Mouse (Mus musculus) forebrain, embryonic 16.5 days (tissue): ENCODE measurements around the gene Stard5. TPM values are rescaled to one million over a fixed set of nuclear protein-coding genes. Genes with fewer than 3 reads are reported as not detected.

Experiments
- ATAC-seq: fragments of 200-750 bp; cut with Nextera tagmentation; 2 replicates; pipeline ENCODE4 v1.8.0; 2017; ENCODE audit warnings: mild to moderate bottlenecking, moderate library complexity
- H3K27ac ChIP-seq: fragments of 300-500 bp; sonication (generic); 2 replicates; pipeline ENCODE4 v1.5.1; 2014; ENCODE audit warnings: low read length, control low read depth
- H3K27me3 ChIP-seq: fragments of 300-500 bp; sonication (generic); replicated peaks from 2 replicates; pipeline ENCODE4 v1.6.1; 2014; ENCODE audit warnings: low read length; ENCODE audit not compliant: control insufficient read depth, insufficient read depth
- H3K36me3 ChIP-seq: fragments of 300-500 bp; sonication (generic); 2 replicates; pipeline ENCODE4 v1.6.1; 2014; ENCODE audit not compliant: control insufficient read depth, insufficient read depth
- H3K4me1 ChIP-seq: fragments of 300-500 bp; sonication (generic); replicated peaks from 2 replicates; pipeline ENCODE4 v1.6.1; 2014; ENCODE audit warnings: low read length; ENCODE audit not compliant: control insufficient read depth, insufficient read depth
- H3K4me2 ChIP-seq: fragments of 300-500 bp; sonication (generic); 2 replicates; pipeline ENCODE4 v1.6.1; 2014; ENCODE audit warnings: mild to moderate bottlenecking, low read length, control low read depth
- H3K4me3 ChIP-seq: fragments of 300-500 bp; sonication (generic); replicated peaks from 2 replicates; pipeline ENCODE4 v1.5.1; 2014; ENCODE audit warnings: mild to moderate bottlenecking, low read length, control low read depth
- H3K9ac ChIP-seq: fragments of 300-500 bp; sonication (generic); replicated peaks from 2 replicates; pipeline ENCODE4 v1.6.1; 2014; ENCODE audit warnings: low read depth, low read length, control low read depth
- H3K9me3 ChIP-seq: fragments of 300-500 bp; sonication (generic); 2 replicates; pipeline ENCODE4 v1.6.1; 2016; ENCODE audit warnings: low read length; ENCODE audit not compliant: control insufficient read depth
- WGBS: fragments of 180-500 bp; shearing (Covaris S2); extraction: QIAGEN DNeasy Blood & Tissue Kit; methylation state at CpG from one replicate; pipeline ENCODE4 v1.1.7; 2014; 5-methylcytosine and 5-hydroxymethylcytosine counted together
- polyA plus RNA-seq: library from polyadenylated mRNA; unstranded; fragments of >200 nt; fragmentation: Nextera tagmentation; extraction: Ambion mirVana; gene quantifications from 2 replicates; pipeline ENCODE4 v1.2.1, GENCODE M21; 2015

Stard5 gene
- 7.2 and 8.3 TPM in 2 replicates for polyA plus RNA-seq

DNA sequence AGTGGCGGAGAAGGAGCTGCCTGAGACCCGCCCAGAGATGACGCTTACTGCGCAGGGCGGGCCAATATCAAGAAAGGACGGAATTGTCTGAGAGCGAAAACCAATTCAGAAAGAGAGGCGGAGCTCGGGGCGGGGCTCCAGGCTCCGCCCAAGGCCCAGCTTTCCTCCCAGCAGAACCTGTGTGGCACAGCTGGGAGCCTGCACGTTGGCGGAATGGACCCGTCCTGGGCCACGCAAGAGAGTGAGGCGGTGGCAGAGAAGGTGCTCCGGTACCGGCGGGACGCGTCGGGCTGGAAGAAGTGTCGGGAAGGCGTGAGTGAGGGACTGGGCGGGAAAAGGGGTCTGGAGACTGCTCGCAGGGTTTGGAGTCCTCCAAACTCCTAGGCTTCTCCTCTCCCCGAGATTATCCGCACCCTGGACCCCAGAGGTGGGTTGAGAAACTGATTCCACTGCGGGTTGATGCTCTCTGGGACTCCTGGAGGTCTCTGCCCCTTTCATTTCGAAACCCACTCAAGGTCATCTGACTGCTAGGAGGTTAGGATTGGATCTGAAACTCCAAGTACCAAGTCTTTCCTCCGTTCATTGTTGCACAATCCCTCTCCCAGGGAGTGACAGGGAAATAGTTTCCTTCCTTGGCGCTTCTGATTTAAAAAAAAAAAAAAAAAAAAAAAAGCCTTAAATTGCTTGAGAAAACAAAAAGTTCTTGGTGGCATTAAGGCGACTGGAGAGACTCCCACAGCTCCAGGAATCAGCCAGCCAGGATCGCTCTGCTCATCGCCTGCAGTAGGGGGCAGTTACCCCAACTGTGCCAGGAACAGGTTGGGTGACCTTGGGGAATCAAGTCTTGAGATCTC, at the start of gene Stard5:
Stard5 (plus strand) TSS at position 132 of the 854 bp plus-strand sequence.
- Histone ChIP-seq H3K36me3 (no peaks in the 10 kb centered on the region), H3K4me1 (peaks cover 17% of the 10 kb centered on the region), H3K27me3 (no peaks in the 10 kb centered on the region), H3K4me3 (peak within 1 kb of the TSS; percentile 60), H3K9ac (peak within 1 kb of the TSS; percentile 64), H3K4me2 (peak within 1 kb of the TSS; percentile 54), H3K27ac (peak within 1 kb of the TSS; percentile 21; the same call in 1 of the 2 replicates), H3K9me3 (no peaks in the 10 kb centered on the region)
- peak; percentile 99 for ATAC-seq
- WGBS, result 1% methylated on average over 35 of the region's 35 CpGs

DNA sequence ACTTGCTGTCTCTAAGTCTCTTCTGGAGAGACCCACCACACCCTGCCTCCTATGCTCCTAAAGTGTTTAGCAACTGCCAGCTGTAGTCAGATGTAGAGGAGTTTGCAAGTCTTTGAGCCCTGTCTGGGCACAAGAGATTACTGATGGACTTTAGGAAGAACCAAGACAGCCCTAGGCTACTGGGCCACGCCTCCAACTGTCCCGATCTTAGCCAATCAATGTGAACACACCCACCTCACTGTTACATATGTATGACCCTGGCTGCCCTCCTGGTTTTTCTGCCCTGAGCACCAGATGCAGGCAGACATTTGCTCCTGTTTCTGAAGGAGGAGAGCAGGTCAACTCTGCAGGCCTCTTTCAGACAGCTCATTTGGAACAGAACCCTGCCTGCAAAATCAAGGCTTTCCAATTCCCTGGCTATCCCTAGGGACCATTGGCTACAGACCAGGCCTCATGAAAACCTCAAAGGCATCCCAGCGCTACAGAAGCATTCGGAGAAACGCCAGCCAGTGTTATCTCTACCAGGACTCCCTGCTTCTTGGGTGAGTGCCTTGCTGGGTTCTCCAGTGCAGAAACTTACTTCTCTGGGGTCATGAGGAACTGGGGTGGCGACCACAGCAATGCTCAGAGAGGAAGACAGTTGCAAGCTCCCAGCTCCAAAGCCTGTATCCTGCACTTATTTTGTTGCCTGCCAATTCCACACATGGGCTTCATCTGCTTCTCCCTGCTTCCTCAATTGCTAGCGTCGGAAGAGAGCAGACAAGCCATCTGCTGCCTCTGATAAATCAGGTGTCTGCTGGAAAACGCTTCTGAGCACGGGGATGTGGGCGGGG, 46.9 kb upstream of the Stard5 start, which contains the start of gene Tmc3:
Tmc3 (plus strand) TSS at position 289 of the 833 bp plus-strand sequence.
- H3K9ac ChIP-seq, result no peak within 1 kb of the TSS
- ATAC-seq, result peak; percentile 80
- H3K27ac ChIP-seq, result peak within 1 kb of the TSS; percentile 31
- H3K9me3 ChIP-seq, result no peaks in the 10 kb centered on the region
- no peak within 1 kb of the TSS for H3K4me3 ChIP-seq
- H3K4me2 ChIP-seq, result no peak within 1 kb of the TSS
- no peaks in the 10 kb centered on the region for H3K36me3 ChIP-seq
- WGBS, result 49% methylated on average over 11 of the region's 11 CpGs
- no peaks in the 10 kb centered on the region for H3K27me3 ChIP-seq
- peaks cover 8% of the 10 kb centered on the region for H3K4me1 ChIP-seq

DNA sequence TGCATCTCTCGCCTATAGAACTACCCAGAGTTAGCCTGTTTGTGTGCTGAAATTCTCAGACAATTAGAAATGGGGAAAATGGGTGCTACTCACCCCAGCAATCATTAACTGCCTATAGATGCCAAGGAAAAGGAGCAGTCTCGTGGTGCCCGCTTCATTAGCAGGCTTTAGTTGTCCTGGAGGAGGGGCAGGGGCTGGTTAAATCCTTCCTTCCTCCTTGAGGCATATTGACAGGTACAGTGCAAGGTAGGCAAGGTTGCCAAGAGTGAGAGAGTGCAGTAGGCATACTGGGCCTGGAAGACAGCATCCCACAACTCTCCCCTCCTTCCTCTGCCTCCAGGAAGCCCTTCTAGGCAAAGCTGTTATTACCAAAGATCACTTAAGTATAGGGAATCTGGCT, 37.7 kb upstream of the Stard5 start:
- H3K4me3 ChIP-seq, result no peak overlapping the region
- no peaks in the 10 kb centered on the region for H3K27me3 ChIP-seq
- ATAC-seq, result no peak
- no peak overlapping the region for H3K4me2 ChIP-seq
- H3K9ac ChIP-seq, result no peak overlapping the region
- no peaks in the 10 kb centered on the region for H3K9me3 ChIP-seq
- no peaks in the 10 kb centered on the region for H3K36me3 ChIP-seq
- 64% methylated on average over 3 of the region's 3 CpGs for WGBS
- no peak overlapping the region for H3K27ac ChIP-seq
- no peaks in the 10 kb centered on the region for H3K4me1 ChIP-seq

GRCm38 (mm10) chr7:83597063-83597462, 34.7 kb upstream of the Stard5 start:
- WGBS, result 97% methylated on average over 3 of the region's 3 CpGs
- H3K4me3 ChIP-seq, result no peak overlapping the region
- no peaks in the 10 kb centered on the region for H3K4me1 ChIP-seq
- H3K27ac ChIP-seq, result no peak overlapping the region
- H3K36me3 ChIP-seq, result no peaks in the 10 kb centered on the region
- no peak overlapping the region for H3K9ac ChIP-seq
- no peak overlapping the region for H3K4me2 ChIP-seq
- no peaks in the 10 kb centered on the region for H3K27me3 ChIP-seq
- no peaks in the 10 kb centered on the region for H3K9me3 ChIP-seq
- ATAC-seq, result no peak

DNA sequence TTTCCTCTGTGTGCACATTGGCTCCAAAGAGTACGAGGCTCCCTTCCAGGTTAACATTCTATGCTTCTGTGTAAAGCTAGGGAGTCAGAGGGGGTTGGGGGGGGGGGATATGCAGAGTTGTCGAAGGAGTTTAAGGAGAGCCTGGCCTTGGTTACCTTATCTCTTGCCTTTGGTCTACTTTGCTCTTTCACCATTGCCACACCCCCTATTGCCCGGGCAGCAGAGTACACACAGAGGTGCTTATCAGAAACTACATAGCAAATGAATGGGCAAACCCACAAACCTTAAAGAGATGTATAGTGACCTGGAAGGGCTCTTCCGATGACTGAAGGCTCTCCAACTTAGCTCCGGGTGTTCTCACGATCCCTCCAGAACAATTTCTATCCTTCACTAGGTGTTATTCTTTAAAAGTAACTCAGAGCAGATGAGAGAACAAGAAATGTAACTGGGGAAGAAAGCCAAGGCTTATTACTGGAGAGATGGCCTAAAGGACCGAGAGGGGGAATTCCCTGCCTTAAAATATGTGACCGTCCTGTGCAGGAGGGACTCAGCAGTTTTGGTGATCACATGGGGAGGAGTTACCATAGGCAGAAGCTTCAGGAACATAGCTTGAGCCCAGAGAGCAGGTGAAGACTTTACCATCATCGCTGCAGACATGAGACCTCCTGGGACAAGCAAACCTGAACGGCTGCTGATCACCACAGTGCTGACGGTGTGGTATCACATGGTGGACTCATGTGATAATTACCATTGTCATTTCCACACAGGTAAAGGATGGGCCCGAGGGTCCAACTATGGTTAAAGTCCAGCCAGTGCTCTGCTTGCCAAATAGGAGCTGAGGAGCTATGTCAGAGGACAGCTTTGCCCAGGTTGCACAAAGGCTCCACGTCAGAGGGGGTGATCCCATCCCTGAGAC, 32.5 kb upstream of the Stard5 start:
- no peak overlapping the region for H3K4me3 ChIP-seq
- H3K4me1 ChIP-seq, result no peaks in the 10 kb centered on the region
- no peak overlapping the region for H3K9ac ChIP-seq
- 91% methylated on average over 13 of the region's 13 CpGs for WGBS
- ATAC-seq, result no peak
- H3K27ac ChIP-seq, result no peak overlapping the region
- H3K4me2 ChIP-seq, result no peak overlapping the region
- no peaks in the 10 kb centered on the region for H3K27me3 ChIP-seq
- H3K36me3 ChIP-seq, result no peaks in the 10 kb centered on the region
- H3K9me3 ChIP-seq, result no peaks in the 10 kb centered on the region

DNA sequence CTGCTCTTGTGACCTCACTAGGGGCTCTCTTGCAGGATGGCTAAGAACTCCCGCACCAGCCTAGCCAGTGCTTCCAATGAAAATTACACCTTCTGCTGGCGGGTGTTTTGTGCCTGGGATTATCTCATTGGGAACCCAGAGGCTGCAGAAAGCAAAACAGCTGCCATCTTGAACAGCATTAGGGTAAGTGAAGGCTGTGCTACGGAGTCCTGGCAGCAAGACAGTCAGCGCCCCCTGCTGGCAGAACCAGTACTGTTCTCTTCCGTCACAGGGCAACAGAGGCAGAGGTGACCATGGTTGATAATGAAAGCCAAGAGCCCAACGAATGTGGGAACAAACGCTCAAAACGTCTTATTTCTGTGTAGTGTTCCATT, 31.9 kb upstream of the Stard5 start:
- WGBS, result 54% methylated on average over 8 of the region's 8 CpGs
- H3K9ac ChIP-seq, result no peak overlapping the region
- H3K9me3 ChIP-seq, result no peaks in the 10 kb centered on the region
- H3K27me3 ChIP-seq, result no peaks in the 10 kb centered on the region
- H3K36me3 ChIP-seq, result no peaks in the 10 kb centered on the region
- no peak overlapping the region for H3K27ac ChIP-seq
- no peak overlapping the region for H3K4me3 ChIP-seq
- H3K4me1 ChIP-seq, result no peaks in the 10 kb centered on the region
- no peak overlapping the region for H3K4me2 ChIP-seq
- ATAC-seq, result no peak

DNA sequence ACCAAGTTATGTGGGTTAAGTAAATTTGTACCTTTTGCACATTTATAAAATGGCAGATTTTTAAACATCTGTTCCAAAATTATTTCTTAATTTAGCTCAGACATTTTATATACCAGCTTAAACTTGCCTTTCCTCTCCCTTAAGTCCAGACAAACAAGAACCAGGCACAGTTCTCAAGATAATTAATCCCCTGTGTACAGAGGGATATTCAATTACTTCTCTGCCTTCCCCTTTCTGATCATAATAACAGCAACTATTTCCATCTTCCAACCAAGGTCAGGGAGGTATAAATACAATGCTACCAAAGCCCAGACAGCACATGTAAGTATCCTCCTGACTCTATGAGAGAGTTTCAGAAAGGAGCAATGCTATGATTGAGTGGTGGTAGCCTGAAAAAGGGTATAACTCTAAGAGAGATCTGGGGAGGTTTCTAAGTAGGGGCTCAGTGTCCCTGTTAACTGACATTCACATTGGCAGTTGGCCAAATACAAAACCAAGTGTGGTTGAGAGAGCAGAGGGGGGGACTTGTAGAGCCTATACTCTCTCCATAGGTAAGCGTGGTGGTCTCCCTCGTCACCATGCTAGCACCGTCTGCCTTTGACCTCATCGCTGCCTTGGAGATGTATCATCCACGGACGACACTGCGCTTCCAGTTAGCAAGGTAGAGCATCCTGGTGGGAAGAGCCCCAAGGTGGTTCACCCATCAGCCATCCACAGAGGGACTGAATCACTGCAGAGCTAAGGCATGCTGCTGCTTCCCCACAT, 27.4 kb upstream of the Stard5 start:
- H3K27ac ChIP-seq, result no peak overlapping the region
- no peak overlapping the region for H3K4me2 ChIP-seq
- 92% methylated on average over 7 of the region's 7 CpGs for WGBS
- no peak overlapping the region for H3K9ac ChIP-seq
- H3K27me3 ChIP-seq, result no peaks in the 10 kb centered on the region
- no peak for ATAC-seq
- no peaks in the 10 kb centered on the region for H3K36me3 ChIP-seq
- no peaks in the 10 kb centered on the region for H3K4me1 ChIP-seq
- H3K4me3 ChIP-seq, result no peak overlapping the region
- H3K9me3 ChIP-seq, result no peaks in the 10 kb centered on the region

- Histone ChIP-seq H3K4me3 (no peak overlapping the region), H3K4me1 (no peaks in the 10 kb centered on the region), H3K36me3 (no peaks in the 10 kb centered on the region), H3K27me3 (no peaks in the 10 kb centered on the region), H3K4me2 (no peak overlapping the region), H3K27ac (no peak overlapping the region), H3K9me3 (no peaks in the 10 kb centered on the region), H3K9ac (no peak overlapping the region)
- WGBS, result 92% methylated on average over 2 of the region's 2 CpGs
- ATAC-seq, result no peak
These were observed 25.0 kb upstream of the Stard5 start for GRCm38 (mm10) chr7:83606796-83607195.
